Mouse (Mus musculus) macrophage (primary cell): ENCODE results near the gene Cisd1. TPM values are rescaled to one million over a fixed set of nuclear protein-coding genes. Genes with fewer than 3 reads are reported as not detected.
A peak's percentile ranks its signal among the peaks of the same experiment; 100 is the strongest.

Experiments
- H3K27ac ChIP-seq: fragments of 350-480 bp; formaldehyde crosslinking; 2 replicates; pipeline ENCODE4 v1.9.0; 2021
- H3K36me3 ChIP-seq: fragments of 350-480 bp; formaldehyde crosslinking; 2 replicates; pipeline ENCODE4 v1.9.0; 2021; ENCODE audit errors: inconsistent target
- H3K4me3 ChIP-seq: fragments of 350-480 bp; formaldehyde crosslinking; 2 replicates; pipeline ENCODE4 v1.9.0; 2021; ENCODE audit errors: inconsistent target
- H3K79me2 ChIP-seq: fragments of 350-480 bp; formaldehyde crosslinking; 2 replicates; pipeline ENCODE4 v1.9.0; 2021; ENCODE audit errors: inconsistent target
- WGBS: methylation state at CpG from one replicate; pipeline ENCODE4 v1.1.7; 2026; ENCODE audit warnings: inconsistent platforms; ENCODE audit not compliant: missing documents; 5-methylcytosine and 5-hydroxymethylcytosine counted together
- polyA plus RNA-seq: library from polyadenylated mRNA; stranded (reverse); fragments of 250-400 nt; gene quantifications from 3 replicates; pipeline ENCODE4 v1.2.4, GENCODE M21; 2018; ENCODE audit warnings: inconsistent platforms

Cisd1 gene
- polyA plus RNA-seq, 1 experiment from 2014 or later = 12.0 TPM

DNA sequence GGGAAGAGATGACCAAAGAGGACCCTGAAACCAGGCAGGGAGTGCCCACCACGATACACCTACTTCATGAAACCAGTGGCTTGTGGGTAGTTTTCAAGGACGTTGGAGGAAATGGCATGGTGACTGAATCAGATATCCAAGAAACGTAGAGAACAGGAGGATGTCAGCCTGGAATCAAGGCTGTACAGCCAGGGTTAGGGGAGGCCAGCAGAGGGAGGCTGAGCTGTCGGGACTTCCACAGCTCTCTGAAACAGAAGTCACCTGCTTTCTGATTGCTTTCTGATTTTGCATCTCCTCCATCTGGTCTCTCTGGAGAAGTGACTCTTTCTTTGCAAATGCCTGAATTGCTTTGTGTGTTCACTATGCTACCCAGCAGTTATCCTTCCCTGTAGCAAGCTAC, 53.0 kb downstream of the Cisd1 start:
- Histone ChIP-seq H3K27ac (no peak overlapping the region), H3K36me3 (no peaks in the 10 kb centered on the region), H3K79me2 (no peaks in the 10 kb centered on the region), H3K4me3 (no peak overlapping the region)
- WGBS = 16% methylated on average over 4 of the region's 4 CpGs

- no peaks in the 10 kb centered on the region for H3K36me3 ChIP-seq
- WGBS = 31% methylated on average over 3 of the region's 3 CpGs
- no peaks in the 10 kb centered on the region for H3K79me2 ChIP-seq
- H3K4me3 ChIP-seq = no peak overlapping the region
- no peak overlapping the region for H3K27ac ChIP-seq
These were observed 53.5 kb downstream of the Cisd1 start for GRCm38 (mm10) chr10:71291179-71291661.

- Histone ChIP-seq H3K27ac (no peak within 1 kb of the TSS), H3K4me3 (peak within 1 kb of the TSS; percentile 69), H3K36me3 (no peaks in the 10 kb centered on the region), H3K79me2 (peaks cover 47% of the 10 kb centered on the region)
- under 1% methylated on average over 50 of the region's 50 CpGs for WGBS
These were observed 59.6 kb downstream of the Cisd1 start, which contains the start of gene Ube2d1 for GRCm38 (mm10) chr10:71285126-71285580. Gene Ube2d1, minus strand, starts transcription at chr10:71285262.

DNA sequence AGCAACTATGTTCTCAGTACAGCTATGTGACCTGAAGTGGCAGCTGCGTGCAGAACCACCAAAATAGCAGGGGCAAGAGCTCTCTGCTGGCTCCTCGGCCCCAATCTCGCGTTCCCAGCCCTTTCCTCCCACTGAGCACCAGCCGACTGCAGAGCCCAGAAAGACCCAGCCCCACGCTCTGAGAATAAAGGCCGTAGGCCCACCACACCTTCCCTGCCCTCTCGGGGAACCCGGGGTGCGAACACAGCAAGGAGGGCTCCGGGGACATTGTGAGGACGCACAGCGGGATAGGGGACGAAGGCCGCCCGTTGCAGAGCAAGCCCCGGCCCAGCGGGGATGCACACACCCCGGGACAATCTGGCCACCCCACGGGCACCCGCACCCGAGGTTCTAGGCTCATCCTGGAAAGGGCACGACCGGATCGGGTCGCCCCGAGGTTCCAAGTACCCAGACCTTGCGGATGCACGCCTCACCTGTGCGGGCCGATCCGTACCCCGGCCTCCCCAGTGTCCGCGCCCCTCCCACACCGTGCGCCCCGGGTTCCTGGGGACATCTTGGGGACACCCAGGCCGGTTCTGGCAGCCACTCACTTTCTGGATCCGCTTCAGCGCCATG, 60.1 kb downstream of the Cisd1 start:
- Histone ChIP-seq H3K4me3 (peak overlapping the region; percentile 69), H3K79me2 (peaks cover 52% of the 10 kb centered on the region), H3K27ac (no peak overlapping the region), H3K36me3 (no peaks in the 10 kb centered on the region)
- under 1% methylated on average over 41 of the region's 41 CpGs for WGBS

DNA sequence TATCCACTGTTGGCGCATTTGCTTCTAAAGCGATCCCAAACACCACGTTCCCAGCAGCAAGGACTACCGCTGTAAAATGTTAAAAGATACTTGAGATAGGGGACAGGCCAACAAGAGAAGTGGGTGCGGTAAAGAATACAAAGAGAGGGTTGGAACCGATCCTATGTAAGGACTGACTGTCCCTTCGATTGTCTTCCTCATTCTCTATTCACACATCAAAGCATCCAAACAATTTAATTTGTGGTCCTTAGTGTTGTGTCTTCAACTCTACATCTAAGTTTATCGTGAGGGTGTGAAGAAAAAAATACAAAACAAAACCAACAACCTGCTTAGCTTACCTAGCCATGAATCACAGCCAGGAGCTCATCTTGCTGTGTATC, 60.6 kb downstream of the Cisd1 start:
- peaks cover 57% of the 10 kb centered on the region for H3K79me2 ChIP-seq
- H3K27ac ChIP-seq = no peak overlapping the region
- peak overlapping the region; percentile 69 for H3K4me3 ChIP-seq
- H3K36me3 ChIP-seq = no peaks in the 10 kb centered on the region
- 46% methylated on average over 8 of the region's 8 CpGs for WGBS

Other genes starting within 250 kb of the Cisd1 start
- gene Bicc1, start 185.3 kb downstream of the Cisd1 start, polyA plus RNA-seq = not detected in 3 replicates
- gene Tfam, start 106.7 kb downstream of the Cisd1 start, polyA plus RNA-seq = 22.4 to 46.9 TPM (median 28.1 TPM) in 3 replicates
- 32.3 to 62.9 TPM (median 34.0 TPM) in 3 replicates for gene Ube2d1, start 59.7 kb downstream of the Cisd1 start, polyA plus RNA-seq
- 15.1 to 17.3 TPM (median 16.2 TPM) in 3 replicates for gene Ipmk, start 2.8 kb upstream of the Cisd1 start, polyA plus RNA-seq